Mouse (Mus musculus) gastrocnemius, postnatal 10 days (tissue): ENCODE data around the gene Crygs. TPM values are rescaled to one million over a fixed set of nuclear protein-coding genes. Genes with fewer than 3 reads are reported as not detected.
A peak's percentile ranks its signal among the peaks of the same experiment; 100 is the strongest.

ENCODE experiments used
- DNase-seq: peaks from one replicate; pipeline ENCODE4 v3.0.0; 2021; ENCODE audit warnings: mixed read lengths
- long read RNA-seq, 2 experiments: library from polyadenylated mRNA; stranded (forward); transcript quantifications; one replicate each; pipeline ENCODE4 v2.0.0; 2021
- total RNA-seq, 2 experiments: library from RNA; stranded (reverse); gene quantifications; 2 replicates each; pipeline ENCODE4 v1.2.3; 2021

The Crygs gene
- not detected for total RNA-seq
- long read RNA-seq, experiment 1, result 0 reads
- long read RNA-seq, experiment 2, result 0 reads

DNA sequence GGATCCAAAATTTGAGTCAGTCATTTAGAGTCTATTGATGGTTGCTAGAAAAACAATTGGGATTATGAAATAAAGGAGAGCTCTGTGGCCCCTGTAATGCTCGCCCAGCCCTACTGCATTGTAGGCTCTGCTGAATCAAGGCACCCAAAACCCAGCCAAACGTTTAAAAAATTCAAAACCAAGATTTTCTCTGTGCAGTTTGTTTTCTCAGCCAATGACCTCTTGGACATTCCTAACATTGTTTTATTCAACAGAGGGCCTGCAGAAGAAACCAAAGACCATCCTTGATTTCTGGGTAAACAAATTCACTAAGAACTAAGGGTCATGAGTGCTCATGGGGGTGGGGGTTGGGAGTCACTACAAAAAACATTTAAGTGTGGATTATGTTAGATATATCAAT, at the start of gene Crygs:
Gene Crygs (minus strand): TSS at position 101 of the 400 bp plus-strand sequence.
- no peak for DNase-seq

- peak; percentile 97 for DNase-seq
Measured at GRCm38 (mm10) chr16:22857431-22858113, 46.2 kb upstream of the Crygs start, which contains the start of the genes Tbccd1 and Dnajb11. Gene Tbccd1, minus strand, starts transcription at chr16:22857669. Gene Dnajb11, plus strand, starts transcription at chr16:22857845.

DNA sequence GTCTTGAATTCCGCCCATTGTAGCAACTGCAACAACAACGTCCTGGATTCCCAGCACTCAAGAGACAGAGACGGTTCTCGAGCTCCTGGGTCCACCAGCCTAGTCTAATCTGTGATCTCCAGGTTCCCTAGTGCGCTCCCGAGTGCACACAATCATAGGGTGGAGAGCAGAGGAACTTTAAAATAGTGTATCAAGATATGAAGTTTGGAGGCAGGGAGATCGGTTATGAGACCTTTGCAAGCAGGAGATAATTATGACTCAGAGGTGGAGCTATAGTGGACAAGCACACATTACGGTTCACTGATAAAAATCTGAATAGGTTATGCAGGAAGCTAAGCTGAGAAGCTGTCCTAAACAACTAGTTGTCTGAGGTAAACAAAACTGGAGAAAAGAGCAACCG, 45.4 kb upstream of the Crygs start:
- no peak for DNase-seq

- DNase-seq, result no peak
Measured at GRCm38 (mm10) chr16:22852709-22853108, 41.3 kb upstream of the Crygs start.

DNA sequence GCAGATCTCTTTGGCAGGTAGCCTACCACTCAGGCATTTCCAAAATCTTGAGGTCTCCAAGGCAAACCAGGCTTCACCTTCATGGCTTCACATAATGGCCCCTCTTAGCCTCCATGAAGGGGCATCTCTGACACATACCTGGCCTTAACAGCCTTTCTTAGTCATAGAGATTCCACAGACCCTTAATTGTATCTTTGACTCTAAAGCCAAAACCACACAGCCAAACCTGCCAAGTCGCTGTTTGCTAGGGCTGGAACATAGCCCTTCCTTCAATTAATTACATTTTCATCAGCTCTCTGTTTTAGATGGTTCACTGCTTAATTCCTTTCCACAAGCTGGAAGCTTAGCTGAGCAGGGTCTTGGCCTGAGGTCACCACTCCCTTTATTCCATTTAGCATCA, 37.0 kb upstream of the Crygs start:
- DNase-seq, result no peak

GRCm38 (mm10) chr16:22847686-22848085, 36.3 kb upstream of the Crygs start:
- no peak for DNase-seq

- no peak for DNase-seq
Measured at GRCm38 (mm10) chr16:22845481-22845880, 34.1 kb upstream of the Crygs start.

DNA sequence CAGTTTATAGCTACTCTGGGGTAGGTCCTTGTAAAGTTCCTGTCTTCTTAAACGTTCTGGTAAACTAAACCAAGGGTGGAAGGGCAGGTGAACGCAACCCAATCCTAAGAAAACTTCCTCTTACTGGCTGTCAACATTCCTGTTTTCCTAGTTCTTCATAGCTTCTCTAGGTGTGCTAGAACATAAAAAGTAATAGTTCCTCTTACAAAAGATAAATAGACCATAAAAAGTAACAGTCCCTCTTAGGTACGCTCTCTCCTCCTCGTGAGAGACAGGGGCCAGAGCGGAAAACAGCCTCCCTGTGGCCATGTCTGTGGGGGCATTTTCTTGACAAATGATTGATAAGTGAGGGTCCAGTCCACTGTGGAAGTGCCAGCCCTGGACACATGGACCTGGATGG, 33.5 kb upstream of the Crygs start:
- DNase-seq, result no peak

GRCm38 (mm10) chr16:22844061-22844801, 32.9 kb upstream of the Crygs start:
- DNase-seq, result peak; percentile 79

DNA sequence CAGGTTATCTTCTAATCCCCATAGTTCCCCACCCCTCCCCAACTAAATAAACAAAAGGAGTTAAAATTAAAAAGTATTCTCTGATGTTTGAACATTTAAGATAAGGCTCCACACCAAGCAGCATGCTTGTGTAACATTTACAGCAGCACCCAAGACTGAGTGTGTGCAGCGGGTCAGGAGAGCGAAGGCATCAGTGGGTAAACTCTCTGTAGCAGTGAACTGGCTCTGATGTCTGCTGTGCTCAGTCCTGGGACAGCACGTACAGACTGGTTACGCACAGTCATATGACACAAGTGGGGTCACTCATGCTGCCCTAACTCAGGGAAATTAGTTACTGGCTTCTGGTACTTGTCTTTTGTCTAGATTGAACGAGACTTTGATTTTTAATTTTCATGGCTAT, 31.5 kb upstream of the Crygs start:
- no peak for DNase-seq

- no peak for DNase-seq
Measured at GRCm38 (mm10) chr16:22839146-22839857, 27.9 kb upstream of the Crygs start.

DNA sequence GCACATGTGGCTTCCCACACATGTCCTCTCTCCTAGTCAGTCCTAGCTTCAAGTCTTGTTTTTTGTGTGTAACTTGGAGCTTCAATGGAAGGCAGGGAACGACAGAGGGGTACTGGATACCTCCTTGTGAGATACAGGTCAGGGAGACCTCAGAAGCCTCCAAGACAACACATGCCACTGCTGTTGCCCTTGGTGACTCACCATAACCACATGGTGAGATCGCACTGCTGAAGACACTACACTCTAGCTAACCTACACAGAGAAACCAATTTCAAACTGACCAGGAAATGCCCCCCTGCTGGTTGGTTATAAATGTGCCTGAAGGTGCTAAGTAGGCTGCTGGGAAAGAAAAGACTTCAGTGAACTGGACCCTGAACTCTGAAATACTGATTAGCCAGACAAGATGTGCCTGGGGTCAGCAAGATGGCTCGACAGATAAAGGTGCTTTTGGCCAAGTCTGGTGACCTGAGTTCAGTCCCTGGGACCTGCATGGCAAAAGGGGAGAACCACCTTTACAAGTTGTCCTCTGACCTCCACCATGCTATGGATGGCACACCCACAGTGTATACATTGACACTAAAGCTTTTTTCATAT, 21.7 kb upstream of the Crygs start:
- DNase-seq, result no peak

GRCm38 (mm10) chr16:22820731-22821130, 9.4 kb upstream of the Crygs start:
- no peak for DNase-seq

DNA sequence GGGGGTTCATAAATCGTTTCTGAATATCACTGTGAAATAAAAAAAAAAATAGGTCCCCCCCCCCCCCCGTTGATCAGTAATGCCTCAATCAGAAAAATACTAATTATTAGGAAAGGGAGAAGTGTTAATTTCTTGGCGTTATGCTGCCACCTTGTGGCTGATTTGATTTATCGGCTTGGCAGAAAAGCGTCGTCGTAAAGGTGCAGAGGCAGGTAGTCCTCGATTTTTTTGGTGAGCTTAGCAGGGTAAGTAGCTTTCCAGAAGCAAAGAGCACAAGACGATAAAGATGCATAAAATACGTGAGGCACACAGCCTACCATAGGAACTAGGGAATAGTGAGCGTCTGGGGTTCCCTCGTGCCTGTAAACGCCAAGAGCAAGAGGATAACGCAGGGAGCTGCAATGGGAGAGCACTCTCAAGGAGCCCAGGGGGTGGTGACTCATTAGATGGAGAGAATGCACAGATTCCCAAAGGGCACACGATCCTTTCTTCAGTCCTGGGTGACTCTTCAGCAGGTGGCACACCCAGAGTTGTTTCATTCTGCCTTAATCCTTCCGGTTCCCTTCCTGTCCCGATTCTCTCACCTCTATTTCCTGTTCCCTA, 3.8 kb downstream of the Crygs start:
- peak; percentile 43 for DNase-seq

- DNase-seq, result no peak
Measured at GRCm38 (mm10) chr16:22802786-22803185, 8.6 kb downstream of the Crygs start.

- DNase-seq, result no peak
Measured at GRCm38 (mm10) chr16:22800849-22801109, 10.6 kb downstream of the Crygs start.

- no peak for DNase-seq
Measured at GRCm38 (mm10) chr16:22800026-22800848, 11.1 kb downstream of the Crygs start.

GRCm38 (mm10) chr16:22798520-22798919, 12.9 kb downstream of the Crygs start:
- DNase-seq, result no peak

GRCm38 (mm10) chr16:22797521-22797920, 13.9 kb downstream of the Crygs start:
- DNase-seq, result no peak

GRCm38 (mm10) chr16:22795497-22795896, 15.9 kb downstream of the Crygs start:
- DNase-seq, result no peak

- no peak for DNase-seq
Measured at GRCm38 (mm10) chr16:22791235-22791634, 20.1 kb downstream of the Crygs start.
